Mouse (Mus musculus): ENCODE measurements around the gene Nat10. TPM values are rescaled to one million over a fixed set of nuclear protein-coding genes. Genes with fewer than 3 reads are reported as not detected.
A peak's percentile ranks its signal among the peaks of the same experiment; 100 is the strongest.

Gene Nat10
- 10 to 100 TPM; 39.9 to 41.1 TPM for total RNA-seq (2021)
- long read RNA-seq, experiment 1, transcript Nat10-201 (29 exons, 3,879 nt): major isoform, 13 of 23 reads
- long read RNA-seq, experiment 1, partial matches to known transcripts: 2 of 23 reads
- long read RNA-seq, experiment 1, other reads (novel, unspliced or antisense): 8 of 23 reads
- long read RNA-seq, experiment 2, transcript Nat10-201 (29 exons, 3,879 nt): major isoform, 11 of 19 reads
- long read RNA-seq, experiment 2, partial matches to known transcripts: 0 of 19 reads
- long read RNA-seq, experiment 2, other reads (novel, unspliced or antisense): 8 of 19 reads

GRCm38 (mm10) chr2:103760906-103761716, at the start of gene Nat10:
TSS of gene Nat10 (minus strand) at chr2:103761270.
- peak; percentile 99 for DNase-seq (ENCODE audit: low spot score in 2 of 2)

GRCm38 (mm10) chr2:103810412-103810811, 49.3 kb upstream of the Nat10 start:
- no peak for DNase-seq (ENCODE audit: low spot score in 2 of 2)

GRCm38 (mm10) chr2:103808466-103808865, 47.4 kb upstream of the Nat10 start:
- DNase-seq (ENCODE audit: low spot score in 2 of 2): no peak

GRCm38 (mm10) chr2:103803770-103804530, 42.9 kb upstream of the Nat10 start:
- no peak for DNase-seq (ENCODE audit: low spot score in 2 of 2)

- DNase-seq (ENCODE audit: low spot score in 2 of 2): no peak
These were observed 41.4 kb upstream of the Nat10 start for GRCm38 (mm10) chr2:103802422-103802821.

GRCm38 (mm10) chr2:103797491-103798009, 36.5 kb upstream of the Nat10 start, which contains the start of gene Caprin1:
TSS of gene Caprin1 (minus strand) at chr2:103797649.
- DNase-seq (ENCODE audit: low spot score in 2 of 2): peak; percentile 95 to 99

GRCm38 (mm10) chr2:103796861-103797466, 35.9 kb upstream of the Nat10 start:
- peak in 1 of 2 experiments; percentile 76 for DNase-seq (ENCODE audit: low spot score in 2 of 2)

- peak in 1 of 2 experiments; percentile 45 for DNase-seq (ENCODE audit: low spot score in 2 of 2)
These were observed 35.3 kb upstream of the Nat10 start for GRCm38 (mm10) chr2:103796211-103796860.

- peak; percentile 45 to 68 for DNase-seq (ENCODE audit: low spot score in 2 of 2)
These were observed 34.8 kb upstream of the Nat10 start for GRCm38 (mm10) chr2:103795843-103796210.

- no peak for DNase-seq (ENCODE audit: low spot score in 2 of 2)
These were observed 30.9 kb upstream of the Nat10 start for GRCm38 (mm10) chr2:103792009-103792408.

GRCm38 (mm10) chr2:103785735-103786134, 24.7 kb upstream of the Nat10 start:
- DNase-seq (ENCODE audit: low spot score in 2 of 2): no peak

GRCm38 (mm10) chr2:103784621-103785020, 23.6 kb upstream of the Nat10 start:
- no peak for DNase-seq (ENCODE audit: low spot score in 2 of 2)

- no peak for DNase-seq (ENCODE audit: low spot score in 2 of 2)
These were observed 1.4 kb upstream of the Nat10 start for GRCm38 (mm10) chr2:103762492-103762891.

GRCm38 (mm10) chr2:103761993-103762392, 923 bp upstream of the Nat10 start:
- DNase-seq (ENCODE audit: low spot score in 2 of 2): no peak

GRCm38 (mm10) chr2:103760421-103760820, 649 bp downstream of the Nat10 start:
- peak in 1 of 2 experiments; percentile 35 for DNase-seq (ENCODE audit: low spot score in 2 of 2)

- DNase-seq (ENCODE audit: low spot score in 2 of 2): no peak
These were observed 5.5 kb downstream of the Nat10 start for GRCm38 (mm10) chr2:103755458-103756085.

- DNase-seq (ENCODE audit: low spot score in 2 of 2): no peak
These were observed 6.5 kb downstream of the Nat10 start for GRCm38 (mm10) chr2:103754614-103755013.

GRCm38 (mm10) chr2:103751771-103752170, 9.3 kb downstream of the Nat10 start:
- DNase-seq (ENCODE audit: low spot score in 2 of 2): no peak

- no peak for DNase-seq (ENCODE audit: low spot score in 2 of 2)
These were observed 12.0 kb downstream of the Nat10 start for GRCm38 (mm10) chr2:103749091-103749490.

- no peak for DNase-seq (ENCODE audit: low spot score in 2 of 2)
These were observed 13.2 kb downstream of the Nat10 start for GRCm38 (mm10) chr2:103747891-103748290.

Measured in layer of hippocampus, postnatal 14 days (tissue).